In genomic region chr3:62338854-62339515, GRCm38 (mm10) we compare ENCODE assay signal across 8 mouse cellular contexts. TPM values are rescaled to one million over a fixed set of nuclear protein-coding genes. Genes with fewer than 3 reads are reported as not detected.
DNase-seq lines count a peak whose midpoint lies in the region; ATAC-seq and TF ChIP-seq lines count a peak whose summit lies in the region.

No protein-coding gene starts in this region.

- no peak overlapping the region for H3K27ac ChIP-seq in spleen, adult 2 months (ENCODE audit: insufficient read depth, low read length)
- H3K27ac ChIP-seq in embryonic facial prominence, embryonic 13.5 days = peak overlapping the region; percentile 22
- peak overlapping the region; percentile 75 for H3K27ac ChIP-seq in heart, embryonic 13.5 days (replicated peaks)
- peak overlapping the region; percentile 90 for H3K27ac ChIP-seq in kidney, embryonic 16.5 days (ENCODE audit: low read length)

- peak; percentile 89 for ATAC-seq in embryonic facial prominence, embryonic 13.5 days (ENCODE audit: insufficient number of reproducible peaks, insufficient read depth, low FRiP score, low TSS enrichment, low read depth)
- peak; percentile 78; the same call in 1 of the 2 replicates for ATAC-seq in heart, embryonic 13.5 days (ENCODE audit: extremely low read depth, insufficient number of reproducible peaks, low FRiP score, low TSS enrichment)
- peak; percentile 98 for ATAC-seq in kidney, embryonic 16.5 days (ENCODE audit: low FRiP score, low TSS enrichment)

- TF ChIP-seq CTCF in spleen, adult 2 months (IDR thresholded peaks at IDR 0.05; ENCODE audit: extremely low read depth, insufficient read depth, insufficient read length, insufficient replicate concordance) = no peak
- no peak for TF ChIP-seq CTCF in lung, adult 2 months (IDR thresholded peaks at IDR 0.05; ENCODE audit: insufficient read depth, low read length)

- peak overlapping the region; percentile 87 for H3K4me2 ChIP-seq in embryonic facial prominence, embryonic 13.5 days
- H3K4me2 ChIP-seq in heart, embryonic 13.5 days = peak overlapping the region; percentile 90
- H3K4me2 ChIP-seq in kidney, embryonic 16.5 days (replicated peaks; ENCODE audit: low read depth, low read length) = peak overlapping the region; percentile 64

- TF ChIP-seq POLR2A in spleen, adult 2 months (IDR thresholded peaks at IDR 0.05; ENCODE audit: low read depth, low read length) = no peak
- TF ChIP-seq POLR2A in lung, adult 2 months (IDR thresholded peaks at IDR 0.05; ENCODE audit: borderline replicate concordance, extremely low read depth, low read depth, low read length) = peak; percentile 75; the same call in 1 of the 2 replicates

- WGBS in spleen, adult 2 months = 2% methylated on average over 65 of the region's 68 CpGs
- WGBS in embryonic facial prominence, embryonic 13.5 days = under 1% methylated on average over 66 of the region's 68 CpGs
- WGBS in heart, embryonic 13.5 days = 0% methylated on average over 66 of the region's 68 CpGs
- WGBS in kidney, embryonic 16.5 days = under 1% methylated on average over 68 of the region's 68 CpGs
- WGBS in lung, adult 2 months = under 1% methylated on average over 68 of the region's 68 CpGs

- no peaks in the 10 kb centered on the region for H3K9me3 ChIP-seq in embryonic facial prominence, embryonic 13.5 days
- no peaks in the 10 kb centered on the region for H3K9me3 ChIP-seq in heart, embryonic 13.5 days
- H3K9me3 ChIP-seq in kidney, embryonic 16.5 days (ENCODE audit: low read length) = no peaks in the 10 kb centered on the region

- no peaks in the 10 kb centered on the region for H3K36me3 ChIP-seq in spleen, adult 2 months (ENCODE audit: control insufficient read depth, insufficient read depth, low read length)
- H3K36me3 ChIP-seq in embryonic facial prominence, embryonic 13.5 days = no peaks in the 10 kb centered on the region; the same call in 1 of the 2 replicates
- no peaks in the 10 kb centered on the region for H3K36me3 ChIP-seq in heart, embryonic 13.5 days
- H3K36me3 ChIP-seq in kidney, embryonic 16.5 days (ENCODE audit: insufficient read depth, low read length) = no peaks in the 10 kb centered on the region

- peaks cover 16% of the 10 kb centered on the region for H3K27me3 ChIP-seq in spleen, adult 2 months (ENCODE audit: control insufficient read depth, insufficient read depth, low read length)
- H3K27me3 ChIP-seq in embryonic facial prominence, embryonic 13.5 days = peaks cover 12% of the 10 kb centered on the region; the same call in 1 of the 2 replicates
- H3K27me3 ChIP-seq in heart, embryonic 13.5 days (replicated peaks) = peaks cover 9% of the 10 kb centered on the region
- no peaks in the 10 kb centered on the region; the same call in 1 of the 2 replicates for H3K27me3 ChIP-seq in kidney, embryonic 16.5 days (ENCODE audit: insufficient read depth, low read length)

- peaks cover 2% of the 10 kb centered on the region; the same call in 1 of the 2 replicates for H3K4me1 ChIP-seq in spleen, adult 2 months (ENCODE audit: control insufficient read depth, insufficient read depth, insufficient read length)
- H3K4me1 ChIP-seq in embryonic facial prominence, embryonic 13.5 days = peaks cover 11% of the 10 kb centered on the region; the same call in 1 of the 2 replicates
- peaks cover 14% of the 10 kb centered on the region for H3K4me1 ChIP-seq in heart, embryonic 13.5 days
- H3K4me1 ChIP-seq in kidney, embryonic 16.5 days (ENCODE audit: insufficient read depth, low read length) = peaks cover 29% of the 10 kb centered on the region
- peaks cover 4% of the 10 kb centered on the region for H3K4me1 ChIP-seq in lung, adult 2 months (ENCODE audit: control insufficient read depth, insufficient read depth, low read length)

- peak overlapping the region; percentile 52; the same call in 1 of the 2 replicates for H3K4me3 ChIP-seq in spleen, adult 2 months (ENCODE audit: extremely low read depth, insufficient read depth, insufficient read length)
- H3K4me3 ChIP-seq in embryonic facial prominence, embryonic 13.5 days = peak overlapping the region; percentile 79
- peak overlapping the region; percentile 77 for H3K4me3 ChIP-seq in heart, embryonic 13.5 days
- peak overlapping the region; percentile 83 for H3K4me3 ChIP-seq in kidney, embryonic 16.5 days (ENCODE audit: low read length)
- H3K4me3 ChIP-seq in lung, adult 2 months (replicated peaks; ENCODE audit: extremely low read depth, low read depth, low read length) = peak overlapping the region; percentile 73

- peak overlapping the region; percentile 87 for H3K9ac ChIP-seq in embryonic facial prominence, embryonic 13.5 days
- peak overlapping the region; percentile 83 for H3K9ac ChIP-seq in heart, embryonic 13.5 days
- H3K9ac ChIP-seq in kidney, embryonic 16.5 days (replicated peaks; ENCODE audit: low read length) = peak overlapping the region; percentile 73

- DNase-seq in spleen, adult 2 months (ENCODE audit: low read depth in 1 of 2, low spot score in 2 of 2) = no peak
- DNase-seq in spleen, postnatal 14 days (ENCODE audit: low spot score in 2 of 2) = no peak
- peak; percentile 86 for DNase-seq in lung, adult 2 months
- DNase-seq in ovary, adult 18-20 months (ENCODE audit: low spot score) = peak; percentile 34
- peak; percentile 54 to 59 for DNase-seq in urinary bladder, postnatal 36 days (ENCODE audit: low spot score in 2 of 2)

RNA-seq across cellular contexts. Expression of gene Arhgef26, which starts 0.8 kb away (rescaled TPM):
- 0.33 and 0.42 TPM in 2 replicates for polyA plus RNA-seq in spleen, adult 2 months (2012; rRNA removed)
- 14.4 and 17.9 TPM in 2 replicates for polyA plus RNA-seq in embryonic facial prominence, embryonic 13.5 days (2015; fragmentation: Nextera tagmentation; extraction: Ambion mirVana)
- polyA plus RNA-seq in heart, embryonic 13.5 days (2015; fragmentation: Nextera tagmentation; extraction: Ambion mirVana) = 4.6 and 4.9 TPM in 2 replicates
- 10.8 and 13.6 TPM in 2 replicates for polyA plus RNA-seq in kidney, embryonic 16.5 days (2015; fragmentation: Nextera tagmentation; extraction: Ambion mirVana)
- polyA plus RNA-seq in lung, adult 2 months (2012; rRNA removed) = 26.9 and 41.6 TPM in 2 replicates

Comparison
In these comparisons a context has a peak if more than half of its experiments do, and no peak if none do; other contexts are left out.
1. DNase-seq: peak in lung, adult 2 months (single experiment), ovary, adult 18-20 months (single experiment) and urinary bladder, postnatal 36 days (2 of 2); none in spleen, adult 2 months (0 of 2) and spleen, postnatal 14 days (0 of 2).
2. Peak in every context shown above with its lines, with median percentiles within 50 percentile points of each other: H3K4me3 ChIP-seq, ATAC-seq, H3K4me2 ChIP-seq and H3K9ac ChIP-seq.